Mouse (Mus musculus) gastrocnemius, postnatal 36 days (tissue): Measurements from ENCODE around the gene Nsfl1c. TPM values are rescaled to one million over a fixed set of nuclear protein-coding genes. Genes with fewer than 3 reads are reported as not detected.
"Not testable (repeated sequence)": the region's sequence is repeated elsewhere in the genome, so short reads cannot be mapped to it uniquely, and the experiment has no call there.

Source experiments
- DNase-seq, 2 experiments: peaks; one replicate each; pipeline ENCODE4 v3.0.0; 2022
- intact Hi-C: fragments of 180-260 bp; cut with DNase I; formaldehyde crosslinking; loops from one replicate; pipeline ENCODE4 v1.15.1; 2025
- long read RNA-seq, 2 experiments: library from polyadenylated mRNA; stranded (forward); transcript quantifications; one replicate each; pipeline ENCODE4 v2.0.0; 2021
- total RNA-seq, 2 experiments: library from RNA; stranded (reverse); gene quantifications; 2 replicates each; pipeline ENCODE4 v1.2.3; 2021

Nsfl1c gene
- 10 to 100 TPM; 76.2 to 77.8 TPM for total RNA-seq
- long read RNA-seq, experiment 1, transcript Nsfl1c-201 (9 exons, 1,364 nt) = major isoform, 52 of 57 reads
- long read RNA-seq, experiment 1, partial matches to known transcripts = 4 of 57 reads
- long read RNA-seq, experiment 1, other reads (novel, unspliced or antisense) = 1 of 57 reads
- long read RNA-seq, experiment 2, transcript Nsfl1c-201 (9 exons, 1,364 nt) = major isoform, 73 of 81 reads
- long read RNA-seq, experiment 2, partial matches to known transcripts = 4 of 81 reads
- long read RNA-seq, experiment 2, other reads (novel, unspliced or antisense) = 3 of 81 reads

- intact Hi-C loops = loop anchor here (2.0 to 10.0 kb wide), 4 partner anchors 49 to 371 kb away; partner anchors contain the start of gene Fkbp1a
- peak; percentile 94 to 97 for DNase-seq
Observed at GRCm38 (mm10) chr2:151494035-151494803, at the start of gene Nsfl1c. Gene Nsfl1c (plus strand): TSS chr2:151494182.

GRCm38 (mm10) chr2:151476053-151476452, 17.9 kb upstream of the Nsfl1c start, which contains the start of gene 4921509C19Rik:
Gene 4921509C19Rik (minus strand): TSS chr2:151476153.
- intact Hi-C loops, DNase-seq: not testable (repeated sequence)

- intact Hi-C loops = no loop called here
- no peak for DNase-seq
Observed at GRCm38 (mm10) chr2:151486496-151486895, 7.5 kb upstream of the Nsfl1c start.

GRCm38 (mm10) chr2:151498358-151498757, 4.4 kb downstream of the Nsfl1c start:
- no peak for DNase-seq
- intact Hi-C loops = loop anchor here (10.0 kb wide), 3 partner anchors 176 to 366 kb away; no protein-coding TSS in a partner anchor

GRCm38 (mm10) chr2:151500442-151501007, 6.5 kb downstream of the Nsfl1c start:
- intact Hi-C loops = no loop called here
- DNase-seq = no peak

GRCm38 (mm10) chr2:151504226-151504625, 10.2 kb downstream of the Nsfl1c start:
- intact Hi-C loops = no loop called here
- DNase-seq = no peak

- intact Hi-C loops = no loop called here
- DNase-seq = peak in 1 of 2 experiments; percentile 36
Observed at GRCm38 (mm10) chr2:151512199-151512598, 18.2 kb downstream of the Nsfl1c start.

GRCm38 (mm10) chr2:151513525-151514285, 19.7 kb downstream of the Nsfl1c start:
- DNase-seq = no peak
- intact Hi-C loops = no loop called here

GRCm38 (mm10) chr2:151519000-151519399, 25.0 kb downstream of the Nsfl1c start:
- intact Hi-C loops = no loop called here
- DNase-seq = no peak

GRCm38 (mm10) chr2:151524324-151525041, 30.5 kb downstream of the Nsfl1c start:
- intact Hi-C loops = no loop called here
- DNase-seq = no peak

- DNase-seq = no peak
- intact Hi-C loops = no loop called here
Observed at GRCm38 (mm10) chr2:151525520-151525919, 31.5 kb downstream of the Nsfl1c start.

GRCm38 (mm10) chr2:151528066-151528465, 34.1 kb downstream of the Nsfl1c start:
- intact Hi-C loops = no loop called here

GRCm38 (mm10) chr2:151529169-151529568, 35.2 kb downstream of the Nsfl1c start:
- DNase-seq = no peak
- intact Hi-C loops = no loop called here

More at GRCm38 (mm10) chr2:151528066-151528465, 34.1 kb downstream of the Nsfl1c start:
- DNase-seq = no peak

- no peak for DNase-seq
- intact Hi-C loops = no loop called here
Observed at GRCm38 (mm10) chr2:151530378-151531230, 36.6 kb downstream of the Nsfl1c start.

- intact Hi-C loops = no loop called here
- no peak for DNase-seq
Observed at GRCm38 (mm10) chr2:151533632-151534031, 39.6 kb downstream of the Nsfl1c start.

GRCm38 (mm10) chr2:151535961-151536617, 42.1 kb downstream of the Nsfl1c start:
- no peak for DNase-seq
- intact Hi-C loops = no loop called here

GRCm38 (mm10) chr2:151536618-151536974, 42.6 kb downstream of the Nsfl1c start:
- intact Hi-C loops = no loop called here
- no peak for DNase-seq

GRCm38 (mm10) chr2:151538646-151539045, 44.7 kb downstream of the Nsfl1c start:
- intact Hi-C loops = no loop called here
- no peak for DNase-seq
